Comparison of ENCODE assay signal across 10 mouse cellular contexts in the genomic region with DNA sequence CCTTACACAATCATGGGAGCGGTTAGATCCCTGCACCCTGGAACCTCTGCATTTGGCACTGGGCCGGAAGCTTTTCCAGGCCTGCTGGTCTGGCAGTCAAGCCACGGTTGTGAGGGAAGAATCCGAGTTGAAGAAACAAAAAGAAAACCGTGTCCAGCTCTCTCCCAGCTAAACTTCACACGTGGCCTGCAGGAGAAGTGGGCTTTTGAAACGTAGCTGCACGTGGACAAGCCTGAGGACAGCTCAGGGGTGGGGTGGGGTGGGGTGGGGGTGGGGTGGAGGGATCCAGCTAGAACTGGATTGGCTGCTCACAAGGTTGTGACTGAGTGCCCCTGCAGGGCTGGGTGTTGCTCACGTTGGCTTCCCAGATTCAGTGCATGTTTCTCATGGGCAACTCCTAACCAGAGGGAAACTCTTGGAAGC. TPM values are rescaled to one million over a fixed set of nuclear protein-coding genes. Genes with fewer than 3 reads are reported as not detected.
DNase-seq lines count a peak whose midpoint lies in the region; ATAC-seq and TF ChIP-seq lines count a peak whose summit lies in the region.
"Had no signal": no experiment of that assay in that cellular context is flagged by ENCODE, and none has a peak within 500 bp of the region (broad histone marks: within the 10 kb centered on the region; RNA-seq: fewer than 3 reads in every experiment).

No protein-coding gene starts in this region.

- no peak for ATAC-seq in heart, embryonic 11.5 days (replicated peaks; ENCODE audit: insufficient number of reproducible peaks, low FRiP score, low TSS enrichment)
- peak; percentile 52; the same call in 1 of the 2 replicates for ATAC-seq in kidney, postnatal 0 days (replicated peaks; ENCODE audit: low FRiP score, low read depth)
- ATAC-seq in stomach, embryonic 14.5 days (ENCODE audit: insufficient number of reproducible peaks, insufficient read depth, low FRiP score, low read depth) = peak; percentile 81; the same call in 1 of the 2 replicates
- ATAC-seq in forebrain, embryonic 15.5 days (replicated peaks) = no peak

- no peaks in the 10 kb centered on the region for H3K27me3 ChIP-seq in heart, embryonic 11.5 days (ENCODE audit: control insufficient read depth, insufficient read depth, low read length)
- no peaks in the 10 kb centered on the region for H3K27me3 ChIP-seq in kidney, postnatal 0 days (ENCODE audit: insufficient read depth, low read length)
- H3K27me3 ChIP-seq in stomach, embryonic 14.5 days (ENCODE audit: control insufficient read depth, insufficient read depth, low read length) = no peaks in the 10 kb centered on the region
- no peaks in the 10 kb centered on the region for H3K27me3 ChIP-seq in forebrain, embryonic 15.5 days

- peak; percentile 52 for DNase-seq in ovary, postnatal 36 days (ENCODE audit: low spot score)
- DNase-seq in ovary, postnatal 10 days (ENCODE audit: low spot score) = no peak
- DNase-seq in kidney, postnatal 0 days (ENCODE audit: low spot score) = peak; percentile 13
- no peak for DNase-seq in frontal cortex, postnatal 14 days (ENCODE audit: low spot score in 2 of 2)
- DNase-seq in c-Kit-positive CD71-positive TER-119-positive erythroid progenitor cells, embryonic 14.5 days (ENCODE audit: low spot score) = no peak
- DNase-seq: cerebellum, adult 9-10 months; right cerebral cortex, postnatal 14 days had no signal

- WGBS in heart, embryonic 11.5 days (ENCODE audit: insufficient replicate concordance) = 19% methylated on average over 9 of the region's 9 CpGs
- 20% methylated on average over 9 of the region's 9 CpGs for WGBS in kidney, postnatal 0 days
- WGBS in stomach, embryonic 14.5 days = 24% methylated on average over 9 of the region's 9 CpGs
- 25% methylated on average over 9 of the region's 9 CpGs for WGBS in forebrain, embryonic 15.5 days

- 0 out of 2 replicates have a peak, but pooled peaks cover under 1% of the 10 kb centered on the region for H3K36me3 ChIP-seq in heart, embryonic 11.5 days (ENCODE audit: control insufficient read depth, insufficient read depth, low read length)
- H3K36me3 ChIP-seq in kidney, postnatal 0 days (ENCODE audit: insufficient read depth, low read length) = no peaks in the 10 kb centered on the region
- H3K36me3 ChIP-seq in stomach, embryonic 14.5 days (ENCODE audit: control insufficient read depth, insufficient read depth, low read length) = no peaks in the 10 kb centered on the region
- H3K36me3 ChIP-seq in forebrain, embryonic 15.5 days = 0 out of 2 replicates have a peak, but pooled peaks cover 6% of the 10 kb centered on the region

- no peak overlapping the region for H3K4me3 ChIP-seq in heart, embryonic 11.5 days (ENCODE audit: low read depth, low read length)
- no peak overlapping the region for H3K4me3 ChIP-seq in kidney, postnatal 0 days (replicated peaks; ENCODE audit: low read depth, low read length)
- no peak overlapping the region for H3K4me3 ChIP-seq in stomach, embryonic 14.5 days (ENCODE audit: low read depth, low read length)
- H3K4me3 ChIP-seq in forebrain, embryonic 15.5 days = no peak overlapping the region

- H3K4me2 ChIP-seq in heart, embryonic 11.5 days = no peak overlapping the region
- no peak overlapping the region for H3K4me2 ChIP-seq in kidney, postnatal 0 days (ENCODE audit: low read length)
- no peak overlapping the region for H3K4me2 ChIP-seq in stomach, embryonic 14.5 days (replicated peaks; ENCODE audit: low read depth, low read length)
- H3K4me2 ChIP-seq in forebrain, embryonic 15.5 days (replicated peaks) = no peak overlapping the region

- no peaks in the 10 kb centered on the region for H3K9me3 ChIP-seq in heart, embryonic 11.5 days (replicated peaks; ENCODE audit: control insufficient read depth, low read length)
- H3K9me3 ChIP-seq in kidney, postnatal 0 days (replicated peaks; ENCODE audit: low read length) = no peaks in the 10 kb centered on the region
- H3K9me3 ChIP-seq in stomach, embryonic 14.5 days (ENCODE audit: control insufficient read depth, low read depth, low read length) = no peaks in the 10 kb centered on the region
- H3K9me3 ChIP-seq in forebrain, embryonic 15.5 days = no peaks in the 10 kb centered on the region

- H3K4me1 ChIP-seq in heart, embryonic 11.5 days (ENCODE audit: control insufficient read depth, insufficient read depth, low read length) = peaks cover 18% of the 10 kb centered on the region
- H3K4me1 ChIP-seq in kidney, postnatal 0 days (replicated peaks; ENCODE audit: insufficient read depth, low read length) = no peaks in the 10 kb centered on the region
- no peaks in the 10 kb centered on the region for H3K4me1 ChIP-seq in stomach, embryonic 14.5 days (ENCODE audit: control insufficient read depth, insufficient read depth, low read length)
- no peaks in the 10 kb centered on the region for H3K4me1 ChIP-seq in forebrain, embryonic 15.5 days

- 0 out of 2 replicates have a peak overlapping the region, but pooled peaks have one; percentile 22 for H3K27ac ChIP-seq in heart, embryonic 11.5 days (ENCODE audit: low read depth, low read length)
- no peak overlapping the region for H3K27ac ChIP-seq in kidney, postnatal 0 days
- no peak overlapping the region for H3K27ac ChIP-seq in stomach, embryonic 14.5 days (ENCODE audit: low read length)
- H3K27ac ChIP-seq in forebrain, embryonic 15.5 days (replicated peaks) = no peak overlapping the region

- H3K9ac ChIP-seq in heart, embryonic 11.5 days (ENCODE audit: low read depth, low read length) = no peak overlapping the region
- no peak overlapping the region for H3K9ac ChIP-seq in kidney, postnatal 0 days (ENCODE audit: low read depth, low read length)
- no peak overlapping the region for H3K9ac ChIP-seq in stomach, embryonic 14.5 days (replicated peaks; ENCODE audit: low read depth, low read length)
- no peak overlapping the region for H3K9ac ChIP-seq in forebrain, embryonic 15.5 days (replicated peaks)

- TF ChIP-seq CTCF in kidney, postnatal 0 days (IDR thresholded peaks at IDR 0.05; ENCODE audit: low read depth) = no peak

RNA-seq across cellular contexts. Expression of a gene that starts 5.3 kb away (rescaled TPM):
- not detected in 2 replicates for polyA plus RNA-seq in heart, embryonic 11.5 days (2014; fragmentation: Nextera tagmentation; extraction: Ambion mirVana)
- polyA plus RNA-seq in kidney, postnatal 0 days (2015; fragmentation: Nextera tagmentation; extraction: Ambion mirVana) = not detected in 2 replicates
- not detected in 2 replicates for polyA plus RNA-seq in stomach, embryonic 14.5 days (2014; fragmentation: Nextera tagmentation; extraction: Ambion mirVana)
- polyA plus RNA-seq in forebrain, embryonic 15.5 days (2015; fragmentation: Nextera tagmentation; extraction: Ambion mirVana) = not detected in 2 replicates

RNA-seq across cellular contexts. Expression of a gene that starts 14.8 kb away (rescaled TPM):
- not detected in 2 replicates for polyA plus RNA-seq in heart, embryonic 11.5 days (2014; fragmentation: Nextera tagmentation; extraction: Ambion mirVana)
- not detected in 2 replicates for polyA plus RNA-seq in kidney, postnatal 0 days (2015; fragmentation: Nextera tagmentation; extraction: Ambion mirVana)
- polyA plus RNA-seq in stomach, embryonic 14.5 days (2014; fragmentation: Nextera tagmentation; extraction: Ambion mirVana) = 0.09 TPM in 1 of 2 replicates, not detected in the other
- polyA plus RNA-seq in forebrain, embryonic 15.5 days (2015; fragmentation: Nextera tagmentation; extraction: Ambion mirVana) = not detected in 2 replicates

RNA-seq across cellular contexts. Expression of a gene that starts 26.3 kb away (rescaled TPM):
- 3.4 and 3.9 TPM in 2 replicates for polyA plus RNA-seq in heart, embryonic 11.5 days (2014; fragmentation: Nextera tagmentation; extraction: Ambion mirVana)
- polyA plus RNA-seq in kidney, postnatal 0 days (2015; fragmentation: Nextera tagmentation; extraction: Ambion mirVana) = 2.9 and 3.8 TPM in 2 replicates
- polyA plus RNA-seq in stomach, embryonic 14.5 days (2014; fragmentation: Nextera tagmentation; extraction: Ambion mirVana) = 3.7 and 4.2 TPM in 2 replicates
- polyA plus RNA-seq in forebrain, embryonic 15.5 days (2015; fragmentation: Nextera tagmentation; extraction: Ambion mirVana) = 1.6 and 1.7 TPM in 2 replicates

RNA-seq across cellular contexts. Expression of a gene that starts 26.5 kb away (rescaled TPM):
- 2.7 and 3.3 TPM in 2 replicates for polyA plus RNA-seq in heart, embryonic 11.5 days (2014; fragmentation: Nextera tagmentation; extraction: Ambion mirVana)
- polyA plus RNA-seq in kidney, postnatal 0 days (2015; fragmentation: Nextera tagmentation; extraction: Ambion mirVana) = 2.0 and 2.2 TPM in 2 replicates
- 4.5 and 5.6 TPM in 2 replicates for polyA plus RNA-seq in stomach, embryonic 14.5 days (2014; fragmentation: Nextera tagmentation; extraction: Ambion mirVana)
- 16.2 TPM in 2 replicates for polyA plus RNA-seq in forebrain, embryonic 15.5 days (2015; fragmentation: Nextera tagmentation; extraction: Ambion mirVana)

RNA-seq across cellular contexts. Expression of a gene that starts 31.7 kb away (rescaled TPM):
- 0.59 and 0.99 TPM in 2 replicates for polyA plus RNA-seq in heart, embryonic 11.5 days (2014; fragmentation: Nextera tagmentation; extraction: Ambion mirVana)
- polyA plus RNA-seq in kidney, postnatal 0 days (2015; fragmentation: Nextera tagmentation; extraction: Ambion mirVana) = 2.7 and 3.2 TPM in 2 replicates
- 0.46 and 0.78 TPM in 2 replicates for polyA plus RNA-seq in stomach, embryonic 14.5 days (2014; fragmentation: Nextera tagmentation; extraction: Ambion mirVana)
- polyA plus RNA-seq in forebrain, embryonic 15.5 days (2015; fragmentation: Nextera tagmentation; extraction: Ambion mirVana) = 0.19 and 0.42 TPM in 2 replicates

Comparison
In these comparisons a context has a peak if more than half of its experiments do, and no peak if none do; other contexts are left out.
1. DNase-seq: peak in ovary, postnatal 36 days (single experiment) and kidney, postnatal 0 days (single experiment); none in ovary, postnatal 10 days (single experiment), frontal cortex, postnatal 14 days (0 of 2) and c-Kit-positive CD71-positive TER-119-positive erythroid progenitor cells, embryonic 14.5 days (single experiment).
2. ATAC-seq: peak in kidney, postnatal 0 days (single experiment) and stomach, embryonic 14.5 days (single experiment); none in heart, embryonic 11.5 days (single experiment) and forebrain, embryonic 15.5 days (single experiment).